Comparison of ENCODE assay signal across 8 mouse cellular contexts in genomic region chrX:170674885-170675876, GRCm38 (mm10). TPM values are rescaled to one million over a fixed set of nuclear protein-coding genes. Genes with fewer than 3 reads are reported as not detected.
A peak's percentile ranks its signal among the peaks of the same experiment; 100 is the strongest.
DNase-seq lines count a peak whose midpoint lies in the region; ATAC-seq and TF ChIP-seq lines count a peak whose summit lies in the region.
"Had no signal": no experiment of that assay in that cellular context is flagged by ENCODE, and none has a peak within 500 bp of the region (broad histone marks: within the 10 kb centered on the region; RNA-seq: fewer than 3 reads in every experiment).

No protein-coding gene starts in this region.

- no peak for TF ChIP-seq EP300 in MEL (IDR thresholded peaks at IDR 0.05; ENCODE audit: low read depth in 1 of 2, low read length in 2 of 2)

- no peak overlapping the region for H3K9ac ChIP-seq in kidney, embryonic 14.5 days (ENCODE audit: low read depth, low read length)
- H3K9ac ChIP-seq in kidney, embryonic 16.5 days (replicated peaks; ENCODE audit: low read length) = no peak overlapping the region
- H3K9ac ChIP-seq in MEL (ENCODE audit: control insufficient read depth, low read depth, low read length, poor library complexity, severe bottlenecking) = no peak overlapping the region
- no peak overlapping the region for H3K9ac ChIP-seq in heart, embryonic 15.5 days

- no peak overlapping the region; the same call in 1 of the 2 replicates for H3K4me3 ChIP-seq in kidney, embryonic 14.5 days (ENCODE audit: low read length)
- H3K4me3 ChIP-seq in kidney, embryonic 16.5 days (ENCODE audit: low read length) = no peak overlapping the region
- H3K4me3 ChIP-seq in MEL (ENCODE audit: control insufficient read depth in 1 of 2, insufficient read depth in 1 of 2, low read depth in 2 of 2, low read length in 2 of 2) = no peak overlapping the region
- no peak overlapping the region for H3K4me3 ChIP-seq in heart, embryonic 15.5 days

- H3K4me2 ChIP-seq in kidney, embryonic 14.5 days (replicated peaks; ENCODE audit: low read depth, low read length) = no peak overlapping the region
- no peak overlapping the region for H3K4me2 ChIP-seq in kidney, embryonic 16.5 days (replicated peaks; ENCODE audit: low read depth, low read length)
- no peak overlapping the region for H3K4me2 ChIP-seq in heart, embryonic 15.5 days

- no peak for TF ChIP-seq CTCF in MEL (IDR thresholded peaks at IDR 0.05 in 2 of 3, conservative IDR thresholded peaks at IDR 0.05 in 1 of 3; ENCODE audit: control insufficient read depth in 1 of 3, insufficient read depth in 1 of 3, low read depth in 2 of 3, low read length in 3 of 3, poor library complexity in 1 of 3, severe bottlenecking in 1 of 3)

- H3K27ac ChIP-seq in kidney, embryonic 14.5 days (ENCODE audit: low read depth, low read length) = no peak overlapping the region
- H3K27ac ChIP-seq in kidney, embryonic 16.5 days (ENCODE audit: low read length) = no peak overlapping the region
- H3K27ac ChIP-seq in MEL (ENCODE audit: control insufficient read depth, low read depth, low read length) = no peak overlapping the region
- H3K27ac ChIP-seq in heart, embryonic 15.5 days = no peak overlapping the region

- DNase-seq in B cell, adult 2 months = peak; percentile 40 to 43
- DNase-seq in MEL (ENCODE audit: low read depth, low spot score) = peak; percentile 15
- peak; percentile 8 for DNase-seq in thymus, postnatal 25 days

- ATAC-seq in kidney, embryonic 14.5 days (ENCODE audit: low FRiP score, low TSS enrichment) = peak; percentile 47; the same call in 1 of the 2 replicates
- ATAC-seq in kidney, embryonic 16.5 days (ENCODE audit: low FRiP score, low TSS enrichment) = no peak
- ATAC-seq in heart, embryonic 15.5 days (replicated peaks; ENCODE audit: insufficient number of reproducible peaks, insufficient read depth, low FRiP score, low read depth) = peak; percentile 40
- peak; percentile 27 for ATAC-seq in megakaryocyte progenitor cell, adult 5-6 weeks (replicated peaks; ENCODE audit: poor library complexity)

- WGBS in kidney, embryonic 14.5 days = 87% methylated on average over 38 of the region's 39 CpGs
- WGBS in kidney, embryonic 16.5 days = 86% methylated on average over 35 of the region's 39 CpGs
- 86% methylated on average over 39 of the region's 39 CpGs for WGBS in heart, embryonic 15.5 days

- H3K9me3 ChIP-seq in kidney, embryonic 14.5 days (ENCODE audit: control insufficient read depth, low read length) = peaks cover 51% of the 10 kb centered on the region
- H3K9me3 ChIP-seq in kidney, embryonic 16.5 days (ENCODE audit: low read length) = peaks cover 53% of the 10 kb centered on the region
- H3K9me3 ChIP-seq in MEL (replicated peaks; ENCODE audit: insufficient read depth, low read length) = no peaks in the 10 kb centered on the region
- H3K9me3 ChIP-seq in heart, embryonic 15.5 days (replicated peaks) = peaks cover 40% of the 10 kb centered on the region

- TF ChIP-seq POLR2A in MEL (IDR thresholded peaks at IDR 0.05; ENCODE audit: control insufficient read depth in 1 of 2, insufficient read depth in 1 of 2, low read depth in 1 of 2, low read length in 2 of 2, poor library complexity in 1 of 2) = no peak

- no peaks in the 10 kb centered on the region for H3K27me3 ChIP-seq in kidney, embryonic 14.5 days (ENCODE audit: control insufficient read depth, insufficient read depth, low read length)
- no peaks in the 10 kb centered on the region for H3K27me3 ChIP-seq in kidney, embryonic 16.5 days (ENCODE audit: insufficient read depth, low read length)
- H3K27me3 ChIP-seq in MEL (ENCODE audit: control insufficient read depth in 1 of 2, insufficient read depth in 2 of 2, low read length in 2 of 2) = no peaks in the 10 kb centered on the region
- H3K27me3 ChIP-seq in heart, embryonic 15.5 days = no peaks in the 10 kb centered on the region

- no peaks in the 10 kb centered on the region for H3K79me2 ChIP-seq in MEL (ENCODE audit: control insufficient read depth, insufficient read depth, low read length, poor library complexity)

- H3K4me1 ChIP-seq in kidney, embryonic 14.5 days (ENCODE audit: control insufficient read depth, insufficient read depth, low read length) = no peaks in the 10 kb centered on the region
- H3K4me1 ChIP-seq in kidney, embryonic 16.5 days (ENCODE audit: insufficient read depth, low read length) = no peaks in the 10 kb centered on the region
- no peaks in the 10 kb centered on the region for H3K4me1 ChIP-seq in MEL (ENCODE audit: control insufficient read depth in 1 of 2, insufficient read depth in 2 of 2, low read length in 2 of 2)
- H3K4me1 ChIP-seq in heart, embryonic 15.5 days (replicated peaks) = no peaks in the 10 kb centered on the region

- no peaks in the 10 kb centered on the region for H3K36me3 ChIP-seq in kidney, embryonic 14.5 days (ENCODE audit: control insufficient read depth, insufficient read depth, low read length)
- H3K36me3 ChIP-seq in kidney, embryonic 16.5 days (ENCODE audit: insufficient read depth, low read length) = peaks cover 38% of the 10 kb centered on the region
- H3K36me3 ChIP-seq in MEL (ENCODE audit: control insufficient read depth in 1 of 2, insufficient read depth in 2 of 2, low read length in 2 of 2) = no peaks in the 10 kb centered on the region
- 0 out of 2 replicates have a peak, but pooled peaks cover 4% of the 10 kb centered on the region for H3K36me3 ChIP-seq in heart, embryonic 15.5 days

- no peak for TF ChIP-seq RAD21 in MEL (IDR thresholded peaks at IDR 0.05; ENCODE audit: low read depth, low read length)

TF ChIP-seq in MEL, 35 proteins besides CTCF, POLR2A, EP300 and RAD21:
- TF ChIP-seq ZNF384 (IDR thresholded peaks at IDR 0.05; ENCODE audit: low read depth, low read length) (no peak), ZKSCAN1 (IDR thresholded peaks at IDR 0.05; ENCODE audit: low read depth, low read length) (no peak), MAZ (IDR thresholded peaks at IDR 0.05; ENCODE audit: low read depth, low read length) (no peak), TBP (IDR thresholded peaks at IDR 0.05; ENCODE audit: low read depth, low read length) (no peak), ZC3H11A (IDR thresholded peaks at IDR 0.05; ENCODE audit: low read depth, low read length) (no peak), CHD2 (IDR thresholded peaks at IDR 0.05; ENCODE audit: low read length) (no peak), HCFC1 (IDR thresholded peaks at IDR 0.05; ENCODE audit: low read depth, low read length) (no peak), ELF1 (IDR thresholded peaks at IDR 0.05; ENCODE audit: low read depth, low read length) (no peak), ZMIZ1 (IDR thresholded peaks at IDR 0.05; ENCODE audit: low read depth, low read length) (no peak)

RNA-seq across cellular contexts. Expression of gene Asmt, which starts 2.7 kb away (rescaled TPM):
- polyA plus RNA-seq in kidney, embryonic 14.5 days (2014; fragmentation: Nextera tagmentation; extraction: Ambion mirVana) = not detected in 2 replicates
- not detected in 2 replicates for polyA plus RNA-seq in kidney, embryonic 16.5 days (2015; fragmentation: Nextera tagmentation; extraction: Ambion mirVana)
- total RNA-seq in MEL (2012; rRNA removed) = not detected in 2 replicates
- polyA plus RNA-seq in MEL (2012; ENCODE audit: insufficient read depth in 1 of 2, insufficient read length in 2 of 2, low read depth in 1 of 2, low replicate concordance in 2 of 2, missing spikeins in 1 of 2) = not detected
- not detected in 2 replicates for polyA plus RNA-seq in heart, embryonic 15.5 days (2015; fragmentation: Nextera tagmentation; extraction: Ambion mirVana)
- not detected in 2 replicates for total RNA-seq in megakaryocyte progenitor cell, adult 5-6 weeks (2015)
- not detected in 2 replicates for total RNA-seq in megakaryocyte progenitor cell, adult 5-6 weeks (2017)
- total RNA-seq: layer of hippocampus, adult 8-10 months had no signal
